Mouse (Mus musculus): ENCODE results near the gene Fancd2.

DNA sequence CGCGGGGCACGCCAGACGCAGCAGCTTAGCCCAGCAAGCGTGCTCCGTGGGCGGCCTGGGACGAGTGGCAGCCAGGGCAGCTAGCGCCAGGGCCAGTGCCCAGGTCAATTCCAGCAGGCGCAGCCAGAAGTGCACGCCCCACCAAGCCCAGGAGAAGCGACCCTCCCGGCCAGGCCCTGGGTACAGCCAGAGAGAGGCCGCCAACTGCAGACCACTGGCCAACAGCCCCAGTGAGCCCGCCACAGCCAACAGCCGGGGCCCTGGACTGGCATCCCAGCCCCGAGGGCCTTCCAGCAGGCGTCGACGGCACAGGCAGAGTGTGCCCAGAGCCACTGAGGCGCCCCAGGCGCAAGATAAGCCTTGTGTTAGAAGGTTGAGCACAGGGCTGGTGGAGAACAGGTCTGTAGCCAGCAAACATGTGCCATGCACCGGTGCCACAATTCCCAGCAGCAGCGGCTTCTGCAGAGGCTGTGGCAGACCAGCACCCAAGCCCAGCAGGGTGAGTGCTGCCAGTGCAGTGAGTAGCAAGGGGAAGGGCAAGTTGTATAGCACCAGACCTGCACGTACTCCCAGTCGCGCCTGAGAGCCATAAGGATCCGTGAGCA, 36.3 kb upstream of the Fancd2 start:
- TF ChIP-seq CTCF (IDR thresholded peaks at IDR 0.05; ENCODE audit: borderline replicate concordance, control insufficient read depth, extremely low read depth, insufficient read depth, low read length, poor library complexity): no peak
- no peak for TF ChIP-seq POLR2A (IDR thresholded peaks at IDR 0.05; ENCODE audit: control insufficient read depth, extremely low read depth, insufficient read depth, low read length, poor library complexity)

Data from thymus, adult 2 months (tissue).